Mouse (Mus musculus): ENCODE results near the gene Gemin4.

Gemin4 gene

GRCm38 (mm10) chr11:76167079-76167765 is 50.2 kb downstream of the Gemin4 start:
- intact Hi-C loops (cut with DNase I), result loop anchor here (1.0 to 5.0 kb wide), 2 partner anchors 81 to 255 kb away; no protein-coding TSS in a partner anchor

GRCm38 (mm10) chr11:76166657-76167056 is 50.8 kb downstream of the Gemin4 start:
- intact Hi-C loops (cut with DNase I), result loop anchor here (1.0 to 5.0 kb wide), 2 partner anchors 80 to 254 kb away; no protein-coding TSS in a partner anchor

Measured in adrenal gland (tissue).